Mouse (Mus musculus): ENCODE measurements around the gene Amacr. TPM values are rescaled to one million over a fixed set of nuclear protein-coding genes. Genes with fewer than 3 reads are reported as not detected.

Gene Amacr
- total and polyA plus RNA-seq, 2 experiments, result 66.4 to 119 TPM

- TF ChIP-seq POLR2A (IDR thresholded peaks at IDR 0.05; ENCODE audit: extremely low read depth, insufficient read depth, low read length) (no peak), CTCF (IDR thresholded peaks at IDR 0.05; ENCODE audit: low read depth, low read length) (no peak)
- no peak overlapping the region for H3K4me3 ChIP-seq (ENCODE audit: insufficient read depth, low read depth, low read length)
- no peaks in the 10 kb centered on the region for H3K27me3 ChIP-seq (ENCODE audit: control insufficient read depth, insufficient read depth, low read length)
- H3K27ac ChIP-seq (replicated peaks; ENCODE audit: insufficient read depth, low read depth, low read length), result no peak overlapping the region; the same call in 1 of the 2 replicates
- no peak overlapping the region for H3K9ac ChIP-seq (ENCODE audit: low read depth, low read length)
- 31% methylated on average over 11 of the region's 11 CpGs for WGBS
- H3K36me3 ChIP-seq (ENCODE audit: control insufficient read depth, insufficient read depth, low read length), result no peaks in the 10 kb centered on the region
- DNase-seq (ENCODE audit: extremely low read depth, low read depth, low spot score), result peak; percentile 93
- H3K79me2 ChIP-seq (ENCODE audit: control insufficient read depth, insufficient read depth, low read length), result no peaks in the 10 kb centered on the region
- H3K4me1 ChIP-seq (ENCODE audit: control insufficient read depth, insufficient read depth, low read length), result peaks cover 17% of the 10 kb centered on the region; the same call in 1 of the 2 replicates
Observed at GRCm38 (mm10) chr15:11010976-11011548, 29.5 kb downstream of the Amacr start.

GRCm38 (mm10) chr15:11014931-11015330 is 33.4 kb downstream of the Amacr start:
- Histone ChIP-seq H3K4me3 (ENCODE audit: insufficient read depth, low read depth, low read length) (no peak overlapping the region), H3K27me3 (ENCODE audit: control insufficient read depth, insufficient read depth, low read length) (no peaks in the 10 kb centered on the region), H3K27ac (replicated peaks; ENCODE audit: insufficient read depth, low read depth, low read length) (no peak overlapping the region), H3K79me2 (ENCODE audit: control insufficient read depth, insufficient read depth, low read length) (no peaks in the 10 kb centered on the region), H3K9ac (ENCODE audit: low read depth, low read length) (no peak overlapping the region), H3K36me3 (ENCODE audit: control insufficient read depth, insufficient read depth, low read length) (no peaks in the 10 kb centered on the region), H3K4me1 (ENCODE audit: control insufficient read depth, insufficient read depth, low read length) (peaks cover 17% of the 10 kb centered on the region; the same call in 1 of the 2 replicates)
- no peak for DNase-seq (ENCODE audit: extremely low read depth, low read depth, low spot score)
- TF ChIP-seq CTCF (IDR thresholded peaks at IDR 0.05; ENCODE audit: low read depth, low read length), result no peak
- no peak for TF ChIP-seq POLR2A (IDR thresholded peaks at IDR 0.05; ENCODE audit: extremely low read depth, insufficient read depth, low read length)
- 94% methylated on average over 2 of the region's 2 CpGs for WGBS

- TF ChIP-seq CTCF (IDR thresholded peaks at IDR 0.05; ENCODE audit: low read depth, low read length) (no peak), POLR2A (IDR thresholded peaks at IDR 0.05; ENCODE audit: extremely low read depth, insufficient read depth, low read length) (no peak)
- no peaks in the 10 kb centered on the region; the same call in none of the 2 replicates for H3K27me3 ChIP-seq (ENCODE audit: control insufficient read depth, insufficient read depth, low read length)
- H3K36me3 ChIP-seq (ENCODE audit: control insufficient read depth, insufficient read depth, low read length), result no peaks in the 10 kb centered on the region
- peak overlapping the region; percentile 50 for H3K27ac ChIP-seq (replicated peaks; ENCODE audit: insufficient read depth, low read depth, low read length)
- no peaks in the 10 kb centered on the region for H3K79me2 ChIP-seq (ENCODE audit: control insufficient read depth, insufficient read depth, low read length)
- no peak overlapping the region for H3K9ac ChIP-seq (ENCODE audit: low read depth, low read length)
- 19% methylated on average over 4 of the region's 4 CpGs for WGBS
- DNase-seq (ENCODE audit: extremely low read depth, low read depth, low spot score), result peak; percentile 97
- peaks cover 14% of the 10 kb centered on the region; the same call in 1 of the 2 replicates for H3K4me1 ChIP-seq (ENCODE audit: control insufficient read depth, insufficient read depth, low read length)
- no peak overlapping the region for H3K4me3 ChIP-seq (ENCODE audit: insufficient read depth, low read depth, low read length)
Observed at GRCm38 (mm10) chr15:11026801-11027561, 45.4 kb downstream of the Amacr start.

- H3K4me3 ChIP-seq (ENCODE audit: insufficient read depth, low read depth, low read length), result no peak overlapping the region
- H3K79me2 ChIP-seq (ENCODE audit: control insufficient read depth, insufficient read depth, low read length), result no peaks in the 10 kb centered on the region
- no peaks in the 10 kb centered on the region for H3K36me3 ChIP-seq (ENCODE audit: control insufficient read depth, insufficient read depth, low read length)
- peak; percentile 2 for DNase-seq (ENCODE audit: extremely low read depth, low read depth, low spot score)
- no peak overlapping the region for H3K9ac ChIP-seq (ENCODE audit: low read depth, low read length)
- WGBS, result 44% methylated on average over 3 of the region's 3 CpGs
- no peak for TF ChIP-seq POLR2A (IDR thresholded peaks at IDR 0.05; ENCODE audit: extremely low read depth, insufficient read depth, low read length)
- no peak for TF ChIP-seq CTCF (IDR thresholded peaks at IDR 0.05; ENCODE audit: low read depth, low read length)
- no peak overlapping the region for H3K27ac ChIP-seq (replicated peaks; ENCODE audit: insufficient read depth, low read depth, low read length)
- H3K4me1 ChIP-seq (ENCODE audit: control insufficient read depth, insufficient read depth, low read length), result peaks cover 14% of the 10 kb centered on the region; the same call in 1 of the 2 replicates
- no peaks in the 10 kb centered on the region; the same call in 1 of the 2 replicates for H3K27me3 ChIP-seq (ENCODE audit: control insufficient read depth, insufficient read depth, low read length)
Observed at GRCm38 (mm10) chr15:11030188-11030587, 48.6 kb downstream of the Amacr start.

- Histone ChIP-seq H3K27me3 (ENCODE audit: control insufficient read depth, insufficient read depth, low read length) (peaks cover 5% of the 10 kb centered on the region; the same call in 1 of the 2 replicates), H3K79me2 (ENCODE audit: control insufficient read depth, insufficient read depth, low read length) (no peaks in the 10 kb centered on the region), H3K4me1 (ENCODE audit: control insufficient read depth, insufficient read depth, low read length) (peaks cover 6% of the 10 kb centered on the region), H3K27ac (replicated peaks; ENCODE audit: insufficient read depth, low read depth, low read length) (no peak overlapping the region), H3K9ac (ENCODE audit: low read depth, low read length) (no peak overlapping the region), H3K4me3 (ENCODE audit: insufficient read depth, low read depth, low read length) (no peak overlapping the region), H3K36me3 (ENCODE audit: control insufficient read depth, insufficient read depth, low read length) (no peaks in the 10 kb centered on the region)
- peak; percentile 6 for DNase-seq (ENCODE audit: extremely low read depth, low read depth, low spot score)
- peak; percentile 17; the same call in 1 of the 2 replicates for TF ChIP-seq CTCF (IDR thresholded peaks at IDR 0.05; ENCODE audit: low read depth, low read length)
- TF ChIP-seq POLR2A (IDR thresholded peaks at IDR 0.05; ENCODE audit: extremely low read depth, insufficient read depth, low read length), result no peak
- WGBS, result 12% methylated on average over 34 of the region's 34 CpGs
Observed at GRCm38 (mm10) chr15:11035947-11036474, 54.5 kb downstream of the Amacr start.
